Mouse (Mus musculus): ENCODE measurements at regions not wholly inside any gene's neighbourhood (a gene's known extent, or its start where the extent isn't known, plus 50 kb on each side); places are given as distances from the start of the nearest gene placed in this dataset.

GRCm38 (mm10) chr13:54847764-54848183 lies 58.6 kb downstream of the Tspan17 start:
- no peak for DNase-seq

DNA sequence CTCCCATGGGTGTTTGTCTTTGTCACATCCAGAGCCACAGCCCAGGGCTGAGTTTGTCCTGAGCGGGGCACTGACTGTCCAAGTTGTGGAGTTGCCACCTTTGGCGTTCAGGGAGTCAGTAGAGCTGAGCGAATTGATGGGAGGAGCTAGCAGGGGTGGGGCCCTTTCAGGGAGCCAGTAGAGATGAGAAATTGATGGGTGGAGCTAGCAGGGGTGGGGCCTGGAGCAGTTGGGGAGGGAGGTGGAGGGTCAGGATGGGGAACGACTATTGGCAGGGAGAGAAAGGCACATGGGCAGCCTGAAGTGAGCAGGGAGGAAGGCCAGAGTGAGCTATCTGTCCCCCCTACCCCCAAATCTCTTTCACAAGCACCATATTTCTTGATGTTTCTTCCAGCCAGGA lies 62.0 kb downstream of the Tspan17 start:
- DNase-seq: no peak

DNA sequence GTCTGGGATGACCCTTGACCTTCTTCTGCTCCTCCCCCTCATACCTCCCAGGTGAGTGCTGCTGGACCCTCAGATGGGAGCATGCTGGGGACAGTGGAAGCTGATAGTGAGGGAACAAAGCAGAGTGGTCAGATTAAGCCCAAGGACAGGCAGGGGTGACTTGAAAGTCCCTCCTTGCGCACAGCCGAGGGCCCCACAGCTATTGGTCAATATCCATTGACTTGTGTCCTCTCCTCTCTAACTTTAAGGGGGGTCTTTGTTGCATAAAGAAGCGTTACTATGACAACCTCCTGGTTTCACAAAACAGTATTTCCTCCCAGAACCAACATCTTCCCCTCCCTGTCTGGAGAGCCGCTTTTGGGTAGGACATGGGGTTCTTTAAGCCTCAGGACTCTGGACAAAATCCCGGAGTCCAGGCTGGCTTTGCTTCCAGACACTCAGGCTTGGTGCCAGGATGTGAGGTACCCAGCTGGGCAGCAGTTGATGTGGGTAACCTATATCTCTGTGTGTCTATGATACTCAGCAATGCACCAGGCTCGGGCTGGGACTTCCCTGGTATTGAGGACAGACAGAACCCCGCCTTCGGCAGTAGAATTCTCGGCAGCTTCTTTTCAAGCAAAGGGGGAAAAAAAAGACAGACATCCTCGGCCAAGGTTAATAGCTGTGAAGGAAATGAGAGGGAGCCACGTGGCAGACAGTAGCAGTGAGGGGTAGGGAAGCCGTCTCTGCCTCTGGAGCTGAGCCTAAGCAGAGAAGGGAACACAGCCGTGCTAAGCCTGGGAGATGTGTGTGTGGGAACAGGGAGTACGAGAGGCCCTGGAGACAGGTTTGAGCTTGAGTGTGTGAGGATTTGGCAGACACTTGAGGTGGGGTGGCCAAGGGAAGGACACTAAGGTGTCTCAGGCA lies 66.4 kb downstream of the Tspan17 start:
- peak; percentile 93 for DNase-seq

DNA sequence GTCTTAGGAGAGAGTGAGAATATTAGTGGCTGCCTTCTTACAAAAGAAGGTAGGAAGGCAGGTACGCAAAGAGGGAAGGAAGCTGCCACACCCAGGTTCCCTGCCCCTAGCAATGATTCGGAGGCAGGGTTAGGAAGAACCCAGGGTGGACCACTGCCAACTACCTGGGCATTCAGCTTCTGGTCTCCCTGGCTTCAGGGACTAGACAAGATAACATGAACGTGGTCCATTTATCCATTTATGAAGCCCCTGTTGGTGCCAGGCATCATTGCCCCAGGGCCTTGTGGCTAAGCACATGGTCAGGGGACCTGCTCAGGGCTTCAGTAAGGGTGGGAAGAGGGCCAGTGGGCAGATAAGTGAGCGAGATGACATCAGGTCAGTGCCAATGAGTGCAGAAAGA lies 73.8 kb downstream of the Tspan17 start:
- no peak for DNase-seq

DNA sequence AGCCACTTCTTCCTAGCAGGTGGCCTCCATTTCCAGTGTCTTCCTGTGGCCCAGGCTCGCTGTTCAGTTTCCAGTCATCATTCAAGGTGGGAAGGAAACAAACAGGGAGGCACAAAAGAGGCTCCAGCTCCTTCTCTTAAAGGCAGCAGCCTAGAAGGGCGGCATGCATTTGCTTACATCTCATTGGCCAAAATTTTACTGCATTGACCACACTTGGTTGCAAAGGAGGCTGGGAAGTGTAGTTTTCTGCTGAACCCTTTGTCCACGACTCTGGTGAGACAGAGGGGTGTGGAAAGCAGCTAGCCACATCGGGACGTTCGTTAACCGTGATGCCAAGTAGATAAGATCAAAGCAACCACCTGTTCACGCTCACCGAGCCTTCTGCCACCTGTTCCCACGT lies 74.9 kb downstream of the Tspan17 start:
- DNase-seq: no peak

DNA sequence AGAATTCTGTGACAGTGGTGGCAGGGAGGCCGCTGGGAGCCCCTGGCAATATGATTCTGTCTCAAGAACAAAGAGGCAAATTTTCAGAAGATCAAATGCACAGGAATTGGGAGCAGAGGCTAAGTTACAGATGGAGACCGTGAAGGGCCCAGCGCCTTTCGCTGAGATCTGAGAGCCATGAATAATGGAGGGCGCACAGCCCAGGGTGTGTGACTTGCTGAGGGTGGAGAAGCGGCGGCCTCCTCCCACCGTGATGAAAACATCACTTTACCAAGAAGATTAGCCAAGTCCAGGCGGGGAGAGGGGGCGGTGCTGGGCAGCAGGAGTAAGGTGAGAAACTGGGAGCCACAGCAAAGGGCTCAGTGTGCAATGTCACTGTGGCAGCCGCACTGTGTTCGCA lies 77.2 kb upstream of the Unc5a start:
- no peak for DNase-seq

GRCm38 (mm10) chr13:54873882-54874281 lies 75.3 kb upstream of the Unc5a start:
- DNase-seq: no peak

GRCm38 (mm10) chr13:54874291-54875200 lies 74.7 kb upstream of the Unc5a start:
- DNase-seq: no peak

DNA sequence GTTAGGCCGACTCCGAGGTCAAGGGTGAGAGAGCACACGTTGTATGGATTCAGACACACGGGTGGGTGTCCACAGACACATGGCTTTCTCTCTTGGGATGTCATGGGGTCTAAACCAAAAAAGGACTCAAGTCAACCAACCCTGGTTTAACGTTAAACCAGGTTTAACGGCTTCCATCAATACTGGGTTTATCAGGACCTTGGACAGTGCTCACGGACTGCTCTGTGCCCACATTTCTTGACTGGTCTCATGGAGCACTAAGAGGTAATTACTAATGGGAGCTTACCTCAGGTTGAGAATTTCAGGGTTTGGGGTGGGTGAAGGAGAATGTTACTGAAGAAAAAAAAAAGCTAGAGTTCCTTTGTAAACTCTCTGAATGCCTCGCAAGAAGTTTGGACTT lies 72.7 kb upstream of the Unc5a start:
- DNase-seq: no peak

- DNase-seq: no peak
Observed at GRCm38 (mm10) chr13:54877656-54878055, 71.6 kb upstream of the Unc5a start.

DNA sequence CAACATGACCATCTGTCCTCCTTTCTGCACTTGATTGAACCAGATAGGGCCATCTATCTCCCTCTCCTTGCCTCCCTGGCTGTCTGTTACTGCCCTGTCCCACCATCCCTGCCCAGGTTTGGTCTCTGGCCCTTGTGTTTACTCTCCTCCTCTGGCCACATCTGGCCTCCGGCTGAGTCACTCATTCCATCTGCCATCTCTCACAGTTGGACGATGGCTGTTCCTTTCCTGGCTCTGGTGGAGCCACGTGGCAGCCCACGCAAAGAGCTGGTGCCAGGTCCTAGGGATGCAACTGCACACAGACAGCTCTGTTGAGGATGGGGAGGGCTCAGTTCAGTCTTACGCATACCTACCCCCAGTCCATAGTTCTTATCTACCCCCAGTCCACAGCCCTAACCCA lies 69.9 kb upstream of the Unc5a start:
- DNase-seq: peak; percentile 92

- no peak for DNase-seq
Observed at GRCm38 (mm10) chr13:54880204-54880603, 69.0 kb upstream of the Unc5a start.

DNA sequence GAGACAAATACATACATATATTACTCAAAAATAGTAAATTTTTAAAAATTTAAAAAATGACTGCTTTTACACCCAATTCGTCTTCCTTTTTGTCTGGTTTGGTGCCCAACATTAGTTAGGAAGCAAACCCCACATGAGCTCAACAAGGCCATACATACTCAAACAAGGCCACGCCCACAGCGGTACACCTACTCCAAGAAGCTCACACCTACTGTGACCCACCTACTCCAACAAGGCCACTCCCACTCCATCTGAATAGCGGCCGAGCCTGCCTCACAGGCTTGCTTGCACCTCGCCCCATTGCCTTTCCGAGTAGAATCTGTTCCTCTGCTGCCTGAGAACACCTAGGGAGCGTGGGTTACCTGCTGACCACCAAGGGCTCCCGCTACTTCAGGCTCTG lies 66.4 kb upstream of the Unc5a start:
- no peak for DNase-seq

DNA sequence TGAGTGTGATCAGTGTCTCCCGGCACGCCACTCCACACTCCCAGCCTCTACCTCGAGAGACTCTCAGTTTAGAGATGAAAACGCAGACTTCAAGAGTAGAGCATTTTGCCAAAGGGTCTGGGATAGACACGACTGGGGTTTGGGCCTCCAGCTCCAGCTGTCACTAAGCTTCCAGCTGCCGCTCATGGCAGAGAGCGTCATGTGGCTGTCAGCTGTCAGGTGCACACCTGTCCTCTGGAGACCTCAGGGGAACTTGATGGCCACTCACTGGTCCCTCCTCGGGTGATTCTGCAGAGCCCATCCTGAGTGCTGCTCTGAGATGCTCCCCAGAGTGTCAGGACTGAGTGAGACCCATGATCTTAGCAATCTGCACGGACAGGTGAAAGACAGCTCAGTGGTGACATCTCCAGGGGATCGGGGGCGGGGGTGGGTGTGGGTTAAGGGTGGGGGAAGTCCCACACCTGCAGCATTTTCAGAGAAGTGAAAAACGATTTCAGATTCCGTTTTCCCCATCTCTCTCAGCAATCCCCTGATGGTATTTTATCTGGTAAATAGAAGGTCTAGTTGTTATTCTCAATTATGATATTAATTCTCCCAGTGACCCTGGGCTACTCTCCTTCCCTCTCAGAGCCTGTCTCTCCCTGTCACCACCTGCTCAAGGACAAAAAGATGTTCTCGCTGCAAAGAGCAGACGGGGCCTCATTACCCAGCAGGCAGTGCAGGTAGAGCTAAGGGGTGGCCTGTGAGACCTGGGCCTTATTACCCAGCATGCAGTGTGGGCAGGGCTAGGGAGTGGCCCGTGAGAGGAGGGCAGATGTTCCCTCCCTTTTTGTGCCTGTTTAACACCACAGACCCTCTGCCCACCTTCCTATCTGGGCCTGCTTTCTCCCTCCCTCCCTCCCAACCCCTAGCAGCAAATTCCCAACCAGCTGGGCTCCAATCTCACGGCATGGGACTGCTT lies 65.2 kb upstream of the Unc5a start:
- DNase-seq: no peak

GRCm38 (mm10) chr13:54884709-54885460 lies 64.3 kb upstream of the Unc5a start:
- peak; percentile 80 for DNase-seq

- no peak for DNase-seq
Observed at GRCm38 (mm10) chr13:54887366-54887921, 61.8 kb upstream of the Unc5a start.

DNA sequence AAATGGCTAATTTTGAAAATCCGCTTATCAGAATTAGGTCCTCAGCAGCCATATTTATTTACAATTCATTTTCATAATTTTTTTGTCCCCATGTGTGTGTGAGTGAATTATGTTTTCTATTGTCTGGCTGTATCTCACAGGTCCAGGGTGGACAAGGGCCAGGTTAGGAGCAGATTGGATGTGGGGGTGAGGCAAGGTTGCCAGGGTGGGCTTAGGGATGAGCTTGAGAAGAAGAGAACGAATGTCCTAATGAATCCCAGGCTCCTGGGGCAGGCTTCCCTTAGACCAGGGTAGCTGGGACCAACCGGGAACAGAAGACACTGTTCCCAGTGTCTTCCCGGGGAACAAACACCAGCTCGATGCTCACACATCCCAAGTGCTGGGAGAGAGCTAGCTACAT lies 61.2 kb upstream of the Unc5a start:
- DNase-seq: no peak

DNA sequence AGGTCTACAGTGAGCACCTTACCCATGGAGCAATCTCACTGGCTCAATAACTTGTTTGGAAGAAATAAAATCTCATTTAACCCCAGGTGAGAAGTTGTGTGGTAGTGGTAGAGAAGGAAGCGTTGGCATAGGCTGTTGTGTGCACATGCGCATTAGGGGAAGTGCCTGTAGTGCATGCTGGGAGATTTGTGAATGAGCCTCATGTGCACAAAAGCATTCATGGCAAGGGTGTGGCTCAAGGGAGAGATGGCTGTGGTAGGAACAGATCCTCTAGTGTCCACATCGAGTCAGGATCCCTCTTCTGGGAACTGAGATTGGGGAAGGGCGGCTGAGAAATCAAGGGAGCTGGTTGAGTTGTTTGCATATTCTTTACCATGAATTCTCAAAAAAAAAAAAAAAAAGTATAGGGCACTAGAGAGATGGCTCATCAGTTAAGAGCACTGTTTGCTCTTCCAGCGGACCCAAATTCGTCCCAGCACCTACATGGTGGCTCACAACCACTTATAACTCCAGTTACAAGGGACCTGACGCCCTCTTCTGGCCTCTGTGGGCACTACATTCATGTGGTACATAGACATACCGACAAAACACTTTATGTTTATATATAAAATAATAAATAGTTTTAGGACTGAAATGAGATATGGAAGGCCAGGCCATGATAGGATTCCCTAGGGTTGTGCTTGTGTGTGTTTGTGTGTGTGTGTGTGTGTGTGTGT lies 59.4 kb upstream of the Unc5a start:
- no peak for DNase-seq

DNA sequence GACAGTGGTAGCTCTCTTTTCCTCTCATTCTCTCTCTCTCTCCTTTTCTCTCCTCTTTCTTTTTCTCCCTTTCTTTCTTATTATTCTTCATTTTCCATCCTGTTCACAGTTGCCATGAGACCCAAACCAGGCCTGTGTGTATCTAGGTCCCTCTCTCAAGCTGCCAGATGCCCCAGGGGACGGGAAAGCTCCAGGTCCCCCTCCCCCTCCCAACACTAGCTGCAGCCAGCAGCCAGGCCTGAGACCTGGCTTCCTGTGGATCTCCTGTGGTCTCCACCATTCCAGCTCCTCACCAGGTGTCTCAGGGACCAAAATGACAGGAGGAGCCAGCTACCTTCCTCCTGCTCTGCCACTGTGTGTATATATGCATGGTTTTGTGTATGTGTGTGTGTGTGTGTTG lies 56.6 kb upstream of the Unc5a start:
- DNase-seq: no peak

- DNase-seq: no peak
Observed at GRCm38 (mm10) chr13:54893651-54894050, 55.6 kb upstream of the Unc5a start.

- DNase-seq: peak; percentile 80
Observed at GRCm38 (mm10) chr13:54895981-54896380, 53.2 kb upstream of the Unc5a start.
